Mouse (Mus musculus) kidney, adult 2 months (tissue): ENCODE results near the gene Etv3.

ENCODE experiments used
- CTCF ChIP-seq: fragments of 200-500 bp; conservative IDR thresholded peaks from 2 replicates; pipeline ENCODE4 v1.5.1; 2011; ENCODE audit warnings: low read depth, mild to moderate bottlenecking, control low read depth, low read length, moderate library complexity, mixed read lengths; ENCODE audit not compliant: insufficient read depth, insufficient read length
- POLR2A ChIP-seq: fragments of 200-500 bp; IDR thresholded peaks from one replicate; pipeline ENCODE4 v1.6.1; 2011; ENCODE audit warnings: low read depth, low read length, control low read depth

- TF ChIP-seq POLR2A (no peak), CTCF (peak; percentile 98)
These were observed 16.9 kb upstream of the Etv3 start for GRCm38 (mm10) chr3:87508205-87508901.
